Mouse (Mus musculus): ENCODE measurements around the gene Cage1.

GRCm38 (mm10) chr13:38027618-38028248 lies 9.1 kb downstream of the Cage1 start:
- no peak for TF ChIP-seq POLR2A (IDR thresholded peaks at IDR 0.05; ENCODE audit: low read depth, low read length)
- no peak for TF ChIP-seq CTCF (IDR thresholded peaks at IDR 0.05; ENCODE audit: extremely low read depth, insufficient read depth, insufficient read length, insufficient replicate concordance)

Data from spleen, adult 2 months (tissue).